Mouse (Mus musculus) kidney, adult 2 months (tissue): ENCODE data around the gene Crip2. TPM values are rescaled to one million over a fixed set of nuclear protein-coding genes. Genes with fewer than 3 reads are reported as not detected.

Experiments used
- DNase-seq: peaks from one replicate; pipeline ENCODE4 v3.0.0; 2021
- H3K27ac ChIP-seq: fragments of 200-500 bp; 2 replicates; pipeline ENCODE4 v1.5.1; 2012; ENCODE audit warnings: low read depth, low read length, control low read depth, inconsistent platforms; ENCODE audit not compliant: insufficient read depth
- H3K27me3 ChIP-seq: fragments of 200-500 bp; replicated peaks from 2 replicates; pipeline ENCODE4 v1.6.1; 2012; ENCODE audit warnings: mild to moderate bottlenecking, moderate library complexity, low read length, inconsistent platforms; ENCODE audit not compliant: control insufficient read depth, insufficient read depth
- H3K36me3 ChIP-seq: fragments of 200-500 bp; 2 replicates; pipeline ENCODE4 v1.6.1; 2012; ENCODE audit warnings: mild to moderate bottlenecking, moderate library complexity, low read length, inconsistent platforms; ENCODE audit not compliant: control insufficient read depth, insufficient read depth
- H3K4me1 ChIP-seq: fragments of 200-500 bp; 2 replicates; pipeline ENCODE4 v1.6.1; 2011; ENCODE audit warnings: low read length; ENCODE audit not compliant: control insufficient read depth, insufficient read depth
- H3K4me3 ChIP-seq: fragments of 200-500 bp; 2 replicates; pipeline ENCODE4 v1.5.1; 2011; ENCODE audit warnings: mild to moderate bottlenecking, low read depth, low read length, control low read depth; ENCODE audit not compliant: insufficient read depth
- CTCF ChIP-seq: fragments of 200-500 bp; conservative IDR thresholded peaks from 2 replicates; pipeline ENCODE4 v1.5.1; 2011; ENCODE audit warnings: low read depth, mild to moderate bottlenecking, control low read depth, low read length, moderate library complexity, mixed read lengths; ENCODE audit not compliant: insufficient read depth, insufficient read length
- POLR2A ChIP-seq: fragments of 200-500 bp; IDR thresholded peaks from one replicate; pipeline ENCODE4 v1.6.1; 2011; ENCODE audit warnings: low read depth, low read length, control low read depth
- WGBS: fragments of 180-500 bp; shearing (Covaris S2); methylation state at CpG from one replicate; pipeline ENCODE4 v1.1.7; 2018; 5-methylcytosine and 5-hydroxymethylcytosine counted together
- polyA plus RNA-seq: library from polyadenylated mRNA; depleted of rRNA; stranded (reverse); fragments of >200 nt; gene quantifications from 2 replicates; pipeline ENCODE4 v1.2.3, GENCODE M21; 2012; rRNA removed

Gene Crip2
- polyA plus RNA-seq = 221 and 233 TPM in 2 replicates

- H3K36me3 ChIP-seq = no peaks in the 10 kb centered on the region
- TF ChIP-seq POLR2A = peak; percentile 79
- no peak for TF ChIP-seq CTCF
- peak; percentile 93 for DNase-seq
- peaks cover 5% of the 10 kb centered on the region for H3K4me1 ChIP-seq
- peak within 1 kb of the TSS; percentile 72 for H3K4me3 ChIP-seq
- H3K27ac ChIP-seq = peak within 1 kb of the TSS; percentile 69
- H3K27me3 ChIP-seq = no peaks in the 10 kb centered on the region
- WGBS = 1% methylated on average over 68 of the region's 68 CpGs
Observed at GRCm38 (mm10) chr12:113139908-113140615, at the start of gene Crip2. Crip2 (plus strand) TSS chr12:113140236.

GRCm38 (mm10) chr12:113097040-113097439, 43.0 kb upstream of the Crip2 start:
- no peak overlapping the region for H3K27ac ChIP-seq
- 86% methylated on average over 5 of the region's 5 CpGs for WGBS
- no peak for DNase-seq
- TF ChIP-seq POLR2A (no peak), CTCF (no peak)
- 0 out of 2 replicates have a peak, but pooled peaks cover 11% of the 10 kb centered on the region for H3K4me1 ChIP-seq
- no peaks in the 10 kb centered on the region for H3K36me3 ChIP-seq
- no peak overlapping the region for H3K4me3 ChIP-seq
- no peaks in the 10 kb centered on the region for H3K27me3 ChIP-seq

DNA sequence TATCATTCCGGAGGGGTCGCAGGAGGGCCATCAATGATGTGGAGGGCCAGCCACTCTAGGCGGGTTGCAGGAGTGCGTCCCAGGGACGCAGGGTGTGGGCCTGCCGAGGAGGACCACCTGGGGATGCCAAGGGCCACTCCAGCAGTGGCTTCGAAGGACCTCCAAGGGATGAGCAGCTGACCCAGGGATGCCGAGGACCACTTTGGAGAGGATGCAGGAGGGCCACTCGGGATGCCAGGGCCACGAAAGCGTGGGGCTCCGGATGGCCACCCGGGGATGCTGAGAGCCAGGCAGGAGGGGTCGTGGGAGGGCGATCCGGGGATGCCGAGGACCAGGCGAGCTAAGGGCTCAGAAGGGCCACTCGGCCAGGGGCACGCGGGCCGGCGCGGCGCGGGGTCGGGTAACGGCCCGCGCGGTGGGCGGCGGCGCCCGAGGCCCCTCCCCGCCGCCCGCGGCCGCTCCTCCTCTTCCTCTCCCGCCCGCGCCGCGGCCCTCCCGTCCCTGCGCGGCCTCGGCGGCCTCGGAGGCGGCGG, 42.2 kb upstream of the Crip2 start, which contains the start of gene Mta1:
Mta1 (plus strand) TSS at position 530 of the 533 bp plus-strand sequence.
- 0 out of 2 replicates have a peak within 1 kb of the TSS, but pooled peaks have one; percentile 5 for H3K27ac ChIP-seq
- DNase-seq = peak; percentile 59
- 0 out of 2 replicates have a peak, but pooled peaks cover 11% of the 10 kb centered on the region for H3K4me1 ChIP-seq
- H3K27me3 ChIP-seq = no peaks in the 10 kb centered on the region
- peak within 1 kb of the TSS; percentile 65 for H3K4me3 ChIP-seq
- TF ChIP-seq CTCF (no peak), POLR2A (no peak)
- WGBS = 7% methylated on average over 47 of the region's 53 CpGs
- no peaks in the 10 kb centered on the region for H3K36me3 ChIP-seq

- DNase-seq = peak; percentile 29
- WGBS = 2% methylated on average over 60 of the region's 60 CpGs
- Histone ChIP-seq H3K27ac (0 out of 2 replicates have a peak overlapping the region, but pooled peaks have one; percentile 5), H3K4me1 (0 out of 2 replicates have a peak, but pooled peaks cover 11% of the 10 kb centered on the region), H3K4me3 (peak overlapping the region; percentile 65), H3K36me3 (no peaks in the 10 kb centered on the region), H3K27me3 (no peaks in the 10 kb centered on the region)
- no peak for TF ChIP-seq CTCF
- TF ChIP-seq POLR2A = no peak
Observed at GRCm38 (mm10) chr12:113098530-113099151, 41.4 kb upstream of the Crip2 start.

DNA sequence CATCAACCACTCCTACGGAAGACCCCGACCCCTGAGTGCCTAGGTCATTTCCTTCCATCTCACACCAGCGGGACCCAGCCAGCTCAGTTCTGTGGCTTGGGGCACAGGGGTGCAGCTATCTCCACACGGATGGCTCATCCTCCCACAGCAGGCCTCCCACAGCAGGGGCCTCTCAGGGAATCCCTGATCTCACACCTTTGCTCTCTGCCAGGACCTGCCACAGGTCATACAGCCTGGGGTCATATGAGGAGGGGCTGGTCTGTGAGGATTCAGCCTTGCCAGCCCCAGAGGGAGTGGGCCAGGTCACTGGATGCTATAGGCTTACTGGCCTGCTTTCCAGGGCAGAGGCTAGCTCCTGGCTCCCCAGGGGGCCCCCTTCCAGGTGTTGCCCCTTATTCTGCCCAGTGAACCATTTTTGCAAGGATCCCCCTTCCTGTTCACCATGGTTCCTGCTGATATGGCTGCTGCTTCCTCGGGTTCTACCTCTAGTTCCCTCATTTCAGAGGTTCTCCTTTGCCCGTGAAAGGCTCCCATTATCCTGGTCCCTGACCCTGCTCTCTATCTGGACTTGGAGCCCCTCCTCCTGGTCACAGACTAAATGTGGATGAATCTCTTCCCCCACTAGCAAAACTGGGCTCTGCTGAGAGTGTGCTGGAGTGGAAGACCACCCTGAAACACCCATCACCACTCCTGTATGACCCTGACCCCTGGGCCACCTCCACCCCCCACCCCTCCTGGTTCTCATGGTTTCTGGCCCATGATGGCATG, 40.4 kb upstream of the Crip2 start:
- no peaks in the 10 kb centered on the region for H3K36me3 ChIP-seq
- H3K27me3 ChIP-seq = no peaks in the 10 kb centered on the region
- H3K4me3 ChIP-seq = peak overlapping the region; percentile 65; the same call in 1 of the 2 replicates
- no peak overlapping the region for H3K27ac ChIP-seq
- DNase-seq = no peak
- TF ChIP-seq CTCF (no peak), POLR2A (no peak)
- H3K4me1 ChIP-seq = 0 out of 2 replicates have a peak, but pooled peaks cover 11% of the 10 kb centered on the region
- WGBS = 34% methylated on average over 6 of the region's 6 CpGs

DNA sequence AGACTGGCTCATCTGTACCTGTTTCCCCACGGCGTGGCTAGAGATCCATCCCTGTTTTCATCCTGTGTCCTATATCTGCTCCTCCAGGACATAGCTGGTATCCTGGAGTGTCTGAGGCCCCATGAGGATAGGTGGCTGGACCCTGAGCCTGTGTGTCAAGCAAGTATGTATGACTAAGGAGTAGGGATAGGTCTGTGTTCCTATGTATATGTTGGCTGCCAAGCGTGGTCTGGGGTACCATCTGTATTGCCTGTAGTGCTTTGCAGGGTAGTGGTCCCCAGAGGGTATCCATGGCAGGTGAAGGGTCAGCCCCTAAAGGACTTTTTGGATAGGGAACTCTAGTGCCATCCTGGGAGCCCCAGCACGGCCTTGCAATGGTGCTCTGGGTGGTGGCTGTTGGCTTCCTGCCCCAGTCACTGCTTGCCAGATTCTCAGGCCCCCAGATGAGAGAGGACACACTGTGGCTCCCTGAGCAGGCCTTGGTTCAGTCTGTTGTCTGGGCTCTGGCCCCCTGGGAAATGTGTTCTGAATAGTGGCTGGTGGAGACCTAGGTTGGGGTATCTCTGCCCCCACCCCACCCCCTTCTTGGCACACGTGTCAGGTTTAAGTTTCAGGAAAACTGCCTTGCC, 39.5 kb upstream of the Crip2 start:
- Histone ChIP-seq H3K4me1 (0 out of 2 replicates have a peak, but pooled peaks cover 11% of the 10 kb centered on the region), H3K27ac (no peak overlapping the region)

More for the DNA sequence above, 39.5 kb upstream of the Crip2 start:
- H3K4me3 ChIP-seq = no peak overlapping the region
- no peaks in the 10 kb centered on the region for H3K36me3 ChIP-seq
- peak; percentile 40 for DNase-seq
- 62% methylated on average over 5 of the region's 5 CpGs for WGBS
- no peak for TF ChIP-seq CTCF
- no peak for TF ChIP-seq POLR2A
- no peaks in the 10 kb centered on the region for H3K27me3 ChIP-seq
